Mouse (Mus musculus): ENCODE measurements around the gene Abhd2.

Gene Abhd2

GRCm38 (mm10) chr7:79287928-79288327, 14.9 kb downstream of the Abhd2 start:
- no peak for DNase-seq (ENCODE audit: extremely low spot score, low read depth, low spot score)

- no peak for DNase-seq (ENCODE audit: extremely low spot score, low read depth, low spot score)
Measured at GRCm38 (mm10) chr7:79288422-79288821, 15.4 kb downstream of the Abhd2 start.

- no peak for DNase-seq (ENCODE audit: extremely low spot score, low read depth, low spot score)
Measured at GRCm38 (mm10) chr7:79293605-79294232, 20.7 kb downstream of the Abhd2 start.

- DNase-seq (ENCODE audit: extremely low spot score, low read depth, low spot score) = no peak
Measured at GRCm38 (mm10) chr7:79294449-79294980, 21.5 kb downstream of the Abhd2 start.

- no peak for DNase-seq (ENCODE audit: extremely low spot score, low read depth, low spot score)
Measured at GRCm38 (mm10) chr7:79295196-79295826, 22.3 kb downstream of the Abhd2 start.

GRCm38 (mm10) chr7:79298681-79299080, 25.7 kb downstream of the Abhd2 start:
- no peak for DNase-seq (ENCODE audit: extremely low spot score, low read depth, low spot score)

- no peak for DNase-seq (ENCODE audit: extremely low spot score, low read depth, low spot score)
Measured at GRCm38 (mm10) chr7:79299548-79299947, 26.5 kb downstream of the Abhd2 start.

GRCm38 (mm10) chr7:79300432-79301151, 27.6 kb downstream of the Abhd2 start:
- DNase-seq (ENCODE audit: extremely low spot score, low read depth, low spot score) = no peak

GRCm38 (mm10) chr7:79302145-79302544, 29.1 kb downstream of the Abhd2 start:
- DNase-seq (ENCODE audit: extremely low spot score, low read depth, low spot score) = no peak

GRCm38 (mm10) chr7:79302586-79302985, 29.6 kb downstream of the Abhd2 start:
- DNase-seq (ENCODE audit: extremely low spot score, low read depth, low spot score) = no peak

GRCm38 (mm10) chr7:79303183-79303761, 30.3 kb downstream of the Abhd2 start:
- no peak for DNase-seq (ENCODE audit: extremely low spot score, low read depth, low spot score)

GRCm38 (mm10) chr7:79308455-79309030, 35.5 kb downstream of the Abhd2 start:
- no peak for DNase-seq (ENCODE audit: extremely low spot score, low read depth, low spot score)

GRCm38 (mm10) chr7:79309247-79310190, 36.5 kb downstream of the Abhd2 start:
- no peak for DNase-seq (ENCODE audit: extremely low spot score, low read depth, low spot score)

- no peak for DNase-seq (ENCODE audit: extremely low spot score, low read depth, low spot score)
Measured at GRCm38 (mm10) chr7:79310191-79310555, 37.2 kb downstream of the Abhd2 start.

GRCm38 (mm10) chr7:79311420-79311988, 38.5 kb downstream of the Abhd2 start:
- DNase-seq (ENCODE audit: extremely low spot score, low read depth, low spot score) = no peak

GRCm38 (mm10) chr7:79312246-79312645, 39.2 kb downstream of the Abhd2 start:
- DNase-seq (ENCODE audit: extremely low spot score, low read depth, low spot score) = no peak

GRCm38 (mm10) chr7:79313519-79314059, 40.6 kb downstream of the Abhd2 start:
- DNase-seq (ENCODE audit: extremely low spot score, low read depth, low spot score) = no peak

- no peak for DNase-seq (ENCODE audit: extremely low spot score, low read depth, low spot score)
Measured at GRCm38 (mm10) chr7:79314517-79314916, 41.5 kb downstream of the Abhd2 start.

- DNase-seq (ENCODE audit: extremely low spot score, low read depth, low spot score) = no peak
Measured at GRCm38 (mm10) chr7:79315149-79315548, 42.1 kb downstream of the Abhd2 start.
